Mouse (Mus musculus): Measurements from ENCODE around the gene Scd1.
"Not testable (repeated sequence)": the region's sequence is repeated elsewhere in the genome, so short reads cannot be mapped to it uniquely, and the experiment has no call there.

Gene Scd1

DNA sequence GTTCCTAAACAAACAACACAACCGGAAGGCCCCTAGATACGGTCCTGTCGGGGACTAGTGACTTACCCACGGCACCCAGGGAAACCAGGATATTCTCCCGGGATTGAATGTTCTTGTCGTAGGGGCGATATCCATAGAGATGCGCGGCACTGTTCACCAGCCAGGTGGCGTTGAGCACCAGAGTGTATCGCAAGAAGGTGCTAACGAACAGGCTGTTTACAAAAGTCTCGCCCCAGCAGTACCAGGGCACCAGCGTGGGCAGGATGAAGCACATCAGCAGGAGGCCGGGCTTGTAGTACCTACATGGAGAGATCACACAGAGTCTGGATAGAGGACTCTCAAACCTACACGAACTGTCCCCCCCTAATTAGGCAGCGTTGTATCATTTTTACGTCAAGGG, 7.6 kb downstream of the Scd1 start:
- DNase-seq (ENCODE audit: low spot score): no peak

- DNase-seq (ENCODE audit: low spot score): no peak
These were observed 10.9 kb downstream of the Scd1 start for GRCm38 (mm10) chr19:44396742-44397141.

- DNase-seq (ENCODE audit: low spot score): no peak
These were observed 12.7 kb downstream of the Scd1 start for GRCm38 (mm10) chr19:44394972-44395371.

DNA sequence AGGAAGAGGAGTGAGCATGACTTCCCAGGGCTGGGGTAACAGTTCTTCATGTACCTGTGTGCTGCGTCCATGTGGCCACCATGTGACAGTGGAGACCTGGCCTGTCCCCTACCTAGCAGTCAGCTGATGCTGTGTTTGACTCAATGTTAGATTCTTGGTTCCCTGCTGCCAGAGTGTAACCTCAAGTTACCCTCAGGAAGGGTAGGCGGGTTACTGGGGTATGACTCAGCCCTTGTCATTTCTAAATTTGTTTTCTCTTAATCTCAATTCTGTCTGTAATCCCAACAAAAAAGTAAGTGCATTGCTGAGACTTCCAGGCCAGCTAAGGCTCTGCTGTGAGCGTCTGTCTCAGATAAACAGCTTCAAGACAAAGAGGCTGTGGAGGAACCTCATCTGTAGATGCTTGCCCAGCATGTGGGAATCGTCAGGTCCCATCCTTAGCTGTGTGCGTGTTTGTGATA, 13.7 kb downstream of the Scd1 start:
- no peak for DNase-seq (ENCODE audit: low spot score)

DNA sequence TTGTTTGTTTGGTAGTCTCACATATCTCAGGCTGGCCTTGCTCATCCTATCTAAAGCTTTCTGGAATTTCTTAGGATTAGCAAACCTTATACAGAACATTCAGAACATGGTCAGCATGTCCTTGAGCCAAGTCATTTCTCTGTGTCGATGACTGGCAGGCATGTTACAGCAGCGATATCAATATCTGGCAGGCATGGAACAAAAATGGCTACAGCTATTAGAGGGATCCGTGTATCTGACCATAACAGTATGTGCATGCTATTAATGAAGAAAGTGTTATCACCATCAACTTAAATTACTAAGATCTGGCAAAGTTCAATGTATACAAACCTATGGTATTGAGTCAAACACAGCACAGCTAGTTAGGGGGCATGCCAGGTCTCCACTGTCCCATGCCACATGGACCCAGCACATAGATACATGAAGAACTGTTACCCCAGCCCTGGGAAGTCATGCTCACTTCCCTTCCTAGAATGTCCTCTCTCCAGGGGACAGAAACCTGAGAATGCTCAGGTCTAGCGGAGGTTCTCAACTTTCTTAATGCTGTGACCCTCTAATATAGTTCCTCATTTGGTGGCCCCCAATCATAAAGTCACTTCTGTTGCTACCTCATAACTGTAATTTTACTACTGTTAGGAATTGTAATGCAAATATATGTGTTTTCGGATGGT, 15.2 kb downstream of the Scd1 start:
- no peak for DNase-seq (ENCODE audit: low spot score)

GRCm38 (mm10) chr19:44391856-44392255, 15.8 kb downstream of the Scd1 start:
- no peak for DNase-seq (ENCODE audit: low spot score)

DNA sequence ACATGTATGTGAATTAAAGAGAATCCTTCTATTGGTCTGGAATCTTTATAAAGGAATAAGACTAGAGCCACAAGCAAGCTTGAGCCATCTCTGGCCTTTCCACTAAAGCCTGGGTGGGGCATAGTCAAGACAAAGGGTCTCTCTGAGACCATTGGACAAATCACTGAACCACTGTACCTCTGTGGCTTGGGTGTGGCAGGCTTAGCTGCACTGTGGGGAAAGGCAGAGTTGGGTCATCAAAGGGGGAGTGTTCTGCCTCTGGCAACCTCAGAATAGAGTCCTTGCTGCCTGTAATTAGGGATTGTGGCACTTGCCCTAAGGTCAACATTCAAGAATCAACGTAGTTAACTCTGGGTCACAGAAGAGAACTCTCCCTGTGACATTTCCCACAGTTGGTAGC, 18.2 kb downstream of the Scd1 start:
- peak; percentile 34 for DNase-seq (ENCODE audit: low spot score)

DNA sequence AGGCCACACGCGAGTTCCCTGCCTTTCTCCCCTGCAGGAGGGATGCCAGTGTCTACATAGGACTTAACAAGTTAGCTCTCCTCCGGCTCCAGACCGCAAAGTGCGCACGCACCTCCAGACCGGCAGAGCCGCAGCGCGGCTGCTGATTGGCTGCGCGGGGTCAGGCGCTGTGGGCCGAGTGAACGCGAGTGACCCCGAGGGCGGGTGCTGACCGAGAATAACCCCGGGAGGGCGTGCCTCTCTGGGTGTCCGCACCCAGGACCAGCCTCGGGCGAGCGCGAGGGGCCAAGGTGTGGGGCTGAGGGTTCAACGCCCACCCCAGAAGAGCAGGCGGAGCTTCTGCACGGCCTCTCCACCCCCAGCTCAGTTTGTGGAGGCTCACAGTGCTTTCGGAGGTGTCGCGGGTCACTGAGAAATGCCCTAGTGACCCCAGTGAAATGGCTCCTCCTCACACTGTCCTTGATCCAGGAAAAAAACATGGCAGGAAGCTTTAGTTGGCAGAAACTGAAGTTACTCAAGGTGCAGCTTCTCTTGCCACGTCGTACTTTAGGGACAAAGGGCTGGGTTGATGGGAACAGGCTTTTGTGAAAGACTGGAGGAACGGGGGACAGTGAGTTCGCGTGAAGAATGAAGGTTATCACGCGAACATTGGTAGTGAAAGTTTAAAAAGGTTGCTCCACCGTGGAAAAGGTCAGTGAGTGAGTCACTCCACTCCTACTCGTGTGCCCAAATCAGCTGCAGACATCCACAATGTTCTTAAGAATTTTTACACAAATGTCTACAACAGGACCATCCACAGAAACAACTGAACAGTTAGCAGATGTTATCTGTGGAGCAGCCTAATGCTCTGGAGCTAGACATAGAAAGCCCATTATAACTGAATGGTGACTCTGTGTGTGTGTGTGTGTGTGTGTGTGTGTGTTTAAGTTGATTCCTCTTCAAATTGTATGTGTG, 18.9 kb downstream of the Scd1 start:
- peak; percentile 95 for DNase-seq (ENCODE audit: low spot score)

DNA sequence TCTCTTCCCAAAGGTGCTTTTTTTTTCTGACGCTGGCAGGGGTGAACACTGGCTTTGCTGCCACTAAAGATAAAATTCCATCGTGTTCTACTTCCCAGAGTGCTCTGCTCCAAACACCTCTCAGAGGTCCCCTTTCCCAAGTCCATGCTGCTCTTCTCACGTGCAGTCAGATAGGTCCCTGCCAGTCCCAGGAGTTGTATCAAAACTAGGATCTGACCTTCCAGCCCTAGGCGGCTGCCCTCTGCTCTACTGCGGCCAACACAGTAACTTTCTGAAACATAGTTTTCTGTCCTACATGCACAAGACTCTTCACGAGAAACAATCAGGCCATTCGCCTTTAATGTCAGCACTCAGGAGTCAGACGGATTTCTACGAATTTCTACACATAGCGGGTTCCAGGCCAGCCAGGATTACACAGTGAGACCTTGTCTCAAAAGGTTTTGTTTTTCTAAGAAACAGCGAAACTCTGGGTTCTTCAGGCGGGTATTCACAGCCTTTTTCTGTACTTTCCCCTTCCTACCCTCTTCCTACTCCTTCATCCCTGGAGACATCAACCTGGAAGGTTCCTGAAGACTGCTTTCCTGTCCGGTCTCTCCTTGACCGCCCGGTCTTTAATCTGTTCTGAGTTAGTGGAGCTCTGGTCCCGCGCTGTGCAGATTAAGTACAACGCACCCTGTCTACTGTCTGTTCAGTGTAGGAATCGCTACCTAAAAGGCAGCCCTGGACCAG, 19.8 kb downstream of the Scd1 start:
- peak; percentile 9 for DNase-seq (ENCODE audit: low spot score)

- no peak for DNase-seq (ENCODE audit: low spot score)
These were observed 20.5 kb downstream of the Scd1 start for GRCm38 (mm10) chr19:44387089-44387671.

DNA sequence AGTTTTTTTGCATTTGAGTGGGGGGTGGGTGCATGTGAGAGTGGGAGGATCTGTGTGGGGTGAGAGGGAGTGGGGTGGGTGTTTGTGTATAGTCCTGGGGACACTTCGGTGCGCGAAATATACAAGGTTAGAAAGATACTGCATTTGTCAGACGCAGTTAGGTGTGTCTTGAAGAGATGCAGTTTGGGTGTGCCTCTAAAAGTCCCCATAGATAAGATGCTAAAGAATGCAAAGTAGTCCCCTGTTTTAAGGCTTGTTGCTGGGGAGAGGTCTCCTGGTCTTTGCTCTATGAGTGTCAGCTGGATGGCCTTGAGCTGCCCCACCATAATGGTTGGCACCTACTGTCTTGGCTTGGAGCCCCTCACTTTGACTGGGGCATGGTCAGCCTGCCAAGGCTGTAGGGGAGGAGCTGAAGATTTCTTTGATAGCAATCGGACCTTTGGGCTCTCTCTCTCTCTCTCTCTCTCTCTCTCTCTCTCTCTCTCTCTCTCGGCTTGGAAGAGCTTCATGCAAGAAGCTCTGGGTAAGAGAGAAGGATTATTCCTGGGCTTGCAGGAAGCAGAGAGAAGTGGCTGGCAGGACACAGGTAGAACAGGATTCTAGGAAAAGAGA, 21.7 kb downstream of the Scd1 start:
- DNase-seq (ENCODE audit: low spot score): no peak

DNA sequence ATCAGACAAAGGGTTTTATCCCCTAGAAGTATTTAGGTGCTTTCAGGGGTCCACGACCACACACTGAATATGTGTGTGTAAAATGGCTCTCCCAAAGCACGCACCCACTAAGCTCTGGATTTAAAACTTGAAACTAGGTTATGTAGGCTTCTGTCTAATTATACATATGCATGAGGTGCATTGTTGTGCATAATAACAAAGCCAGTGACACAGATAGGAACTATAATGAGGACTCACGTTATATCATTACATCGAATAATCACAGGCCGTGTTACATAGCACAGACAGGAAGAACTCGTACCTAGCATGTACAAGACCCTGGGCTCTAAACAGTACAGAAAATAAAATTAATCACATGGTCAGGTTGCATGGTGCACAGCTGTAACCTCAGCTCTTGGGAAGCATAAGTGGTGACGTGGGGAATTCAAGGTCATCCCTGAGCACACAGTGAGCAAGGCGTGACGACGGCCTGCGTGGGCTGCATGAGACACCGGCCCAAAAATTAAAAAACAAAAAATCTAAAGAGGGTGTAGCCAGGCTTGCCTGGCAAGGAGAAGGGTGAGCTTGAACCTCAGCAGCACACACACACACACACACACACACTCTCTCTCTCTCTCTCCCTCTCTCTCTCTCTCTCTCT, 24.9 kb downstream of the Scd1 start:
- DNase-seq (ENCODE audit: low spot score): no peak

- DNase-seq (ENCODE audit: low spot score): no peak
These were observed 27.6 kb downstream of the Scd1 start for GRCm38 (mm10) chr19:44380065-44380464.

GRCm38 (mm10) chr19:44379090-44379489, 28.6 kb downstream of the Scd1 start:
- DNase-seq (ENCODE audit: low spot score): no peak

DNA sequence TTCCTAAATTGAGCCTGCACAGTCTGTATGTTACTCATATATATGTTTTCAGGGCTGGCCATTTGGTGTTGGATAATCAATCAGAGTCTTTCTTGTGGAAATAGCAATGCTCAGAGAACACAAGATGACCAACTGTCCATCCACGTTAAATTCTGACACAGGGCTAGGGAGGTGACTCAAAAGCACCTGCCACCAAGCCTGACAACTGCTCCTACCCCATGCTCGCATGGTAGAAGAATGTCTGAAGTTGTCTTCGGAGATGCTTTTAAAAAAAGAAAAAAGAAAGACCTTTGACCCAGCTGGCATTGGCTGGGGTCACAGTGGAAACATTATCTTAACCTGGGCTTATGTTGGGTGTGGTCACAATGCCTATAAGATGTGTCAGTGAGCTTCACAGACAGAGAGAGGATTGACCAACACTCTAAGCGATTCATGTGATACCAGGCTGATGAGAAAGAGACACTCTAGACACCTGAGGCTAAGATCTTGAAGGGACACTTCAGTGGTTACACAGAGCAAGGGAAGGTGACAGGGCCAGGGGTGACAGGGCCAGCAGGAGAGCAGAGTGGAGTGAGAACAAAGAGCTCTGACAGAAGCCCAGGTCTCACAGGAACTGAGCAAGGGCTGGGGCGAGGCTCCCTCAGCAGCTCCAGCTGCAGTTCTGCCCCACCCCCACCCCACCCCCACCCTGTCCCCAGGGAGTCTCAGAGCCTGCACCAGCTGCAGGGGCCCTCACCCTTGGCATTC, 29.9 kb downstream of the Scd1 start:
- no peak for DNase-seq (ENCODE audit: low spot score)

DNA sequence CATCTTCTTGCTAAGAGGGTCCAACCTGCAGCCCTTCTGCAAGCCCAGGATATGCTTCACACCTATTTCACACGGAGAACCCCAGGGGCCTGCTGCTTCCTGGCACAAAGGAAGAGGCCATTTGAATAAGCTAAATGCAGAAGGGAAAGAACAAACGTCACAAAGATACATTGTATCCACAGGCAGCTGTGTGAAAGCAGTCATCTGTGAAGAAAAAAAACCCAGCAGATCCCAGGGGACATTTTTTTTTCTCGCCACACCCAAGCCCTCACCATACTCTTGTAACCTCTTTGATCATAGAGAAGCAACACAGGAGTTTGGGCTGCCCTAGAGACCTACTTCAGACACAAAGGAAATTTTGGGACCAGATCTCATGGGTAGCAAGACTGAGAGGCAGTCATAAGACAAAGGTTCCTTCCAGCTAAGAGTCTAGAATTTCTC, 31.1 kb downstream of the Scd1 start:
- no peak for DNase-seq (ENCODE audit: low spot score)

DNA sequence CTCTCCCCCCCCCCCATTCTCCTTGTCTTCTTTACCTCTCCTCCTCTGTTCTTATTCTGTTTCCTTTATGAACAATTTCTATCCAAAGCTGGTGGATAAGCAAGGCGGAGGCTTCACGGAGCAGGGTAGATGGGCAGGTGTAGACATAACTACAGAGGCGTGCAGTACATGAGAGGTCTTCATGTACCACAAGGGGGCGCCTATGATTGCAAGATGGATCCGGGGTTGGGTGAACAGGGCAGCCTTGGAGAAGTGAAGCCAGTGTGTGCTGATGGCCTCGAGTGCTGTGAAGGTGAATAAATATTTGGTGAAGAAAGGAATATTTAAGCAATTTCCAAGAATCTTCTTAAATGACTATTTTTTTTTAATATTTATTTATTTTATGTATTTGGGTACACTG, 34.7 kb downstream of the Scd1 start:
- DNase-seq (ENCODE audit: low spot score): peak; percentile 87

GRCm38 (mm10) chr19:44370231-44370630, 37.4 kb downstream of the Scd1 start:
- no peak for DNase-seq (ENCODE audit: low spot score)

DNA sequence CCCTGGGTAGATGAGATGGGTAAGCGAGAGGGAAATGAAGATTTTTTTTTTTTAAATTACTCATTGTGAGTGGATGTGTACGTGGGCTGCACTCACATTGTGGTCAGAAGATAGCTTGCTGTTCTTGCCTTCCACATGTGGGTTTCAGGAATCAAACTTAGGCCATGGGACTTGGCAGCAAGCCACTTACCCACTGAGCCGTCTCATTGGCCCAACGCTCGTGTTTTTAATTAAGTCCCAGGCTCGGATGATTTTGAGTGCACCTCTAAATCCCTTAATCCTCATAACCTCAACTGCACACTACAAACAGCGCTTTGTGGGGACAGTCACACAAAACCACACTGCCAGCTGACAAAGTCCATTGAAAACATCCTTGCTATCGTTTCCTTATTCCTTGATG, 38.3 kb downstream of the Scd1 start:
- no peak for DNase-seq (ENCODE audit: low spot score)

DNA sequence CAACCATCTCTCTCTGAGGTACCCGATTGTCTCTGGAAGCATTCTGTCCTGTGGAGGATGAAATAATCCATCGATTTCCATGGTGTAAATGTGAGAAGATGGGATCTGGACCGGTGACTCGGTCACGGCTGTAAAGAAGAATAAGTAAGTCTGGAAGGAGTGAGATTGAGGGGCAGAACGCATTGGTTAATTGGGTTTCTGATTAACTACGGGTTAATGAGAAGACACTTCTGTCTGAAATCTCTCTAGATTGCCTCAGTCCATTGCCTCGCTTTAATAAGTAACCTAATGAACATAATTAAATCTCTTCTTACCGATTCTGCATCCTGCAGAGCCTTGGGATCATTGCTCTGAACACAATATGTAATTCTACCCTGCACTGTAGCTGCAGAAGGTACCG, 40.6 kb downstream of the Scd1 start:
- not testable (repeated sequence) for DNase-seq (ENCODE audit: low spot score)

Data from embryo, embryonic 10 days (tissue).